Mouse (Mus musculus): ENCODE measurements at regions not wholly inside any gene's neighbourhood (a gene's known extent, or its start where the extent isn't known, plus 50 kb on each side); places are given as distances from the start of the nearest gene placed in this dataset.

GRCm38 (mm10) chr3:137783937-137784911 is 80.1 kb upstream of the H2afz start:
- DNase-seq (ENCODE audit: low spot score), result peak; percentile 68
- Histone ChIP-seq H3K4me3 (ENCODE audit: low read depth, low read length) (no peak overlapping the region), H3K27me3 (ENCODE audit: control insufficient read depth, insufficient read depth, low read length) (peaks cover 2% of the 10 kb centered on the region; the same call in 1 of the 2 replicates), H3K4me1 (replicated peaks; ENCODE audit: control insufficient read depth, insufficient read depth, low read length) (peaks cover 16% of the 10 kb centered on the region), H3K36me3 (ENCODE audit: control insufficient read depth, insufficient read depth, low read length) (no peaks in the 10 kb centered on the region), H3K9me3 (ENCODE audit: control insufficient read depth, low read length) (no peaks in the 10 kb centered on the region), H3K27ac (ENCODE audit: low read depth, low read length) (peak overlapping the region; percentile 84), H3K9ac (ENCODE audit: low read length) (no peak overlapping the region), H3K4me2 (ENCODE audit: low read depth, low read length, severe bottlenecking) (peak overlapping the region; percentile 31)
- 30% methylated on average over 7 of the region's 7 CpGs for WGBS
- ATAC-seq (replicated peaks; ENCODE audit: low FRiP score), result peak; percentile 79

GRCm38 (mm10) chr3:137785224-137785623 is 79.1 kb upstream of the H2afz start:
- H3K4me1 ChIP-seq (replicated peaks; ENCODE audit: control insufficient read depth, insufficient read depth, low read length), result peaks cover 14% of the 10 kb centered on the region
- DNase-seq (ENCODE audit: low spot score) (peak; percentile 62), ATAC-seq (replicated peaks; ENCODE audit: low FRiP score) (peak; percentile 81)
- no peaks in the 10 kb centered on the region for H3K27me3 ChIP-seq (ENCODE audit: control insufficient read depth, insufficient read depth, low read length)
- H3K9me3 ChIP-seq (ENCODE audit: control insufficient read depth, low read length), result no peaks in the 10 kb centered on the region
- H3K4me2 ChIP-seq (ENCODE audit: low read depth, low read length, severe bottlenecking), result peak overlapping the region; percentile 31
- no peaks in the 10 kb centered on the region for H3K36me3 ChIP-seq (ENCODE audit: control insufficient read depth, insufficient read depth, low read length)
- H3K9ac ChIP-seq (ENCODE audit: low read length), result no peak overlapping the region
- no peak overlapping the region for H3K4me3 ChIP-seq (ENCODE audit: low read depth, low read length)
- WGBS, result 35% methylated on average over 7 of the region's 7 CpGs
- peak overlapping the region; percentile 84 for H3K27ac ChIP-seq (ENCODE audit: low read depth, low read length)

GRCm38 (mm10) chr3:137785871-137786270 is 78.4 kb upstream of the H2afz start:
- H3K9ac ChIP-seq (ENCODE audit: low read length), result no peak overlapping the region
- H3K4me1 ChIP-seq (replicated peaks; ENCODE audit: control insufficient read depth, insufficient read depth, low read length), result peaks cover 11% of the 10 kb centered on the region; the same call in 1 of the 2 replicates
- no peak overlapping the region for H3K4me2 ChIP-seq (ENCODE audit: low read depth, low read length, severe bottlenecking)
- ATAC-seq (replicated peaks; ENCODE audit: low FRiP score) (no peak), DNase-seq (ENCODE audit: low spot score) (no peak)
- no peaks in the 10 kb centered on the region for H3K9me3 ChIP-seq (ENCODE audit: control insufficient read depth, low read length)
- peak overlapping the region; percentile 54; the same call in 1 of the 2 replicates for H3K27ac ChIP-seq (ENCODE audit: low read depth, low read length)
- no peaks in the 10 kb centered on the region for H3K27me3 ChIP-seq (ENCODE audit: control insufficient read depth, insufficient read depth, low read length)
- no peaks in the 10 kb centered on the region for H3K36me3 ChIP-seq (ENCODE audit: control insufficient read depth, insufficient read depth, low read length)
- WGBS, result 65% methylated on average over 2 of the region's 2 CpGs
- no peak overlapping the region for H3K4me3 ChIP-seq (ENCODE audit: low read depth, low read length)

GRCm38 (mm10) chr3:137789671-137790070 is 74.6 kb upstream of the H2afz start:
- H3K4me3 ChIP-seq (ENCODE audit: low read depth, low read length), result no peak overlapping the region
- DNase-seq (ENCODE audit: low spot score), result no peak
- H3K9me3 ChIP-seq (ENCODE audit: control insufficient read depth, low read length), result no peaks in the 10 kb centered on the region
- no peaks in the 10 kb centered on the region for H3K36me3 ChIP-seq (ENCODE audit: control insufficient read depth, insufficient read depth, low read length)
- H3K4me2 ChIP-seq (ENCODE audit: low read depth, low read length, severe bottlenecking), result no peak overlapping the region
- H3K4me1 ChIP-seq (replicated peaks; ENCODE audit: control insufficient read depth, insufficient read depth, low read length), result peaks cover 7% of the 10 kb centered on the region; the same call in 1 of the 2 replicates
- no peak overlapping the region for H3K27ac ChIP-seq (ENCODE audit: low read depth, low read length)
- WGBS, result 78% methylated on average over 6 of the region's 6 CpGs
- no peaks in the 10 kb centered on the region for H3K27me3 ChIP-seq (ENCODE audit: control insufficient read depth, insufficient read depth, low read length)
- no peak overlapping the region for H3K9ac ChIP-seq (ENCODE audit: low read length)
- ATAC-seq (replicated peaks; ENCODE audit: low FRiP score), result no peak

- H3K9ac ChIP-seq (ENCODE audit: low read length), result no peak overlapping the region
- H3K4me1 ChIP-seq (replicated peaks; ENCODE audit: control insufficient read depth, insufficient read depth, low read length), result 0 out of 2 replicates have a peak, but pooled peaks cover 2% of the 10 kb centered on the region
- no peak overlapping the region for H3K4me3 ChIP-seq (ENCODE audit: low read depth, low read length)
- no peaks in the 10 kb centered on the region for H3K9me3 ChIP-seq (ENCODE audit: control insufficient read depth, low read length)
- DNase-seq (ENCODE audit: low spot score) (no peak), ATAC-seq (replicated peaks; ENCODE audit: low FRiP score) (no peak)
- no peaks in the 10 kb centered on the region for H3K27me3 ChIP-seq (ENCODE audit: control insufficient read depth, insufficient read depth, low read length)
- no peak overlapping the region for H3K4me2 ChIP-seq (ENCODE audit: low read depth, low read length, severe bottlenecking)
- WGBS, result 94% methylated on average over 7 of the region's 7 CpGs
- no peaks in the 10 kb centered on the region for H3K36me3 ChIP-seq (ENCODE audit: control insufficient read depth, insufficient read depth, low read length)
- H3K27ac ChIP-seq (ENCODE audit: low read depth, low read length), result no peak overlapping the region
Measured at GRCm38 (mm10) chr3:137790340-137790739, 73.9 kb upstream of the H2afz start.

GRCm38 (mm10) chr3:137795754-137796315 is 68.5 kb upstream of the H2afz start:
- H3K4me2 ChIP-seq (ENCODE audit: low read depth, low read length, severe bottlenecking), result no peak overlapping the region
- 93% methylated on average over 7 of the region's 7 CpGs for whole genome bisulfite sequencing
- DNase-seq (ENCODE audit: low spot score), result no peak

GRCm38 (mm10) chr3:137798769-137799168 is 65.5 kb upstream of the H2afz start:
- ATAC-seq (replicated peaks; ENCODE audit: low FRiP score), result no peak
- H3K4me3 ChIP-seq (ENCODE audit: low read depth, low read length), result no peak overlapping the region
- H3K27ac ChIP-seq (ENCODE audit: low read depth, low read length), result no peak overlapping the region
- WGBS, result 88% methylated on average over 4 of the region's 4 CpGs
- no peak overlapping the region for H3K4me2 ChIP-seq (ENCODE audit: low read depth, low read length, severe bottlenecking)
- no peaks in the 10 kb centered on the region for H3K27me3 ChIP-seq (ENCODE audit: control insufficient read depth, insufficient read depth, low read length)
- no peak overlapping the region for H3K9ac ChIP-seq (ENCODE audit: low read length)
- H3K9me3 ChIP-seq (ENCODE audit: control insufficient read depth, low read length), result no peaks in the 10 kb centered on the region
- H3K36me3 ChIP-seq (ENCODE audit: control insufficient read depth, insufficient read depth, low read length), result no peaks in the 10 kb centered on the region
- H3K4me1 ChIP-seq (replicated peaks; ENCODE audit: control insufficient read depth, insufficient read depth, low read length), result no peaks in the 10 kb centered on the region
- no peak for DNase-seq (ENCODE audit: low spot score)

More at GRCm38 (mm10) chr3:137795754-137796315, 68.5 kb upstream of the H2afz start:
- Histone ChIP-seq H3K9me3 (ENCODE audit: control insufficient read depth, low read length) (no peaks in the 10 kb centered on the region), H3K4me3 (ENCODE audit: low read depth, low read length) (no peak overlapping the region), H3K4me1 (replicated peaks; ENCODE audit: control insufficient read depth, insufficient read depth, low read length) (no peaks in the 10 kb centered on the region), H3K9ac (ENCODE audit: low read length) (no peak overlapping the region), H3K27ac (ENCODE audit: low read depth, low read length) (no peak overlapping the region), H3K36me3 (ENCODE audit: control insufficient read depth, insufficient read depth, low read length) (no peaks in the 10 kb centered on the region), H3K27me3 (ENCODE audit: control insufficient read depth, insufficient read depth, low read length) (no peaks in the 10 kb centered on the region)
- no peak for ATAC-seq (replicated peaks; ENCODE audit: low FRiP score)

- WGBS, result 63% methylated on average over 6 of the region's 6 CpGs
Measured at GRCm38 (mm10) chr3:137801402-137802020, 62.8 kb upstream of the H2afz start.

More at GRCm38 (mm10) chr3:137801402-137802020, 62.8 kb upstream of the H2afz start:
- ATAC-seq (replicated peaks; ENCODE audit: low FRiP score) (no peak), DNase-seq (ENCODE audit: low spot score) (no peak)
- Histone ChIP-seq H3K9ac (ENCODE audit: low read length) (no peak overlapping the region), H3K27ac (ENCODE audit: low read depth, low read length) (no peak overlapping the region), H3K4me3 (ENCODE audit: low read depth, low read length) (no peak overlapping the region), H3K27me3 (ENCODE audit: control insufficient read depth, insufficient read depth, low read length) (no peaks in the 10 kb centered on the region), H3K9me3 (ENCODE audit: control insufficient read depth, low read length) (no peaks in the 10 kb centered on the region), H3K4me1 (replicated peaks; ENCODE audit: control insufficient read depth, insufficient read depth, low read length) (no peaks in the 10 kb centered on the region), H3K4me2 (ENCODE audit: low read depth, low read length, severe bottlenecking) (no peak overlapping the region), H3K36me3 (ENCODE audit: control insufficient read depth, insufficient read depth, low read length) (no peaks in the 10 kb centered on the region)

All from forebrain, embryonic 11.5 days (tissue).